Mouse (Mus musculus) gonadal fat pad, adult 2 months (tissue): ENCODE measurements at regions not wholly inside any gene's neighbourhood (a gene's known extent, or its start where the extent isn't known, plus 50 kb on each side); places are given as distances from the start of the nearest gene placed in this dataset.

Source experiments
- DNase-seq: peaks from one replicate; pipeline ENCODE4 v3.0.0-alpha.2; 2012; ENCODE audit warnings: low read depth

- DNase-seq, result no peak
These were observed 175.9 kb downstream of the Bcl2l11 start for GRCm38 (mm10) chr2:128301709-128302108.

DNA sequence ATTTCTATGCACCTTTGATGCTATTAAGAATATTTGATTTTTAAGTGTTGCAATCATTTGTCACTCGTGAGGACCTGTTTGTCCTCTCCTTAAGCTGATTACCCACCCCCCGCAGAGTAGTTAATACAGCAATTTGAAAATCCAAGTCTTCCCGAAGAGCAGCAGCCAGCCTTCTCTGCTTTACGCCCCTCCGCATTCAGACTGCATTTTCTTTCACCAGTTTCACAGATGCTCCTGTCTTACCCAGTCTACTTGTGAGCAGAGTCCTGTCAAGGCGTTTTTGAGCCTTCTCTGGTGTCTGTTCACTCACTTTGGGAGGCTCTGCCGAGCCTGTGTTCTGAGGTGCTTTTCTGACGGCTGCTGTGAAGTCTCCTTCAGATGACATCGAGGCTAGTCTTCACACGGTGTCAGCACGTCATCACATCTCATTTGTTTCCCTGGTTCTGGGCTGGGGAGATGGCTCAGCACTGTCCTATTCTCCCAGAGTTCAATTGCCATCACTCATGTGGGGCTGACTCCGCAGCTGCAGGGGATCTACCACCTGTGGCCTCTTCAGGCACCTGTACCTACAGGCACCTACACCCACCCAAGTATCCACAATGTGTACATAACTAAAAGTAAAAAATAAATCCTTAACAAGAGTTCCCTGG lies 178.3 kb downstream of the Bcl2l11 start:
- no peak for DNase-seq

GRCm38 (mm10) chr2:128306693-128307092 lies 180.9 kb downstream of the Bcl2l11 start:
- DNase-seq, result no peak

- no peak for DNase-seq
These were observed 183.7 kb downstream of the Bcl2l11 start for GRCm38 (mm10) chr2:128309541-128310030.

DNA sequence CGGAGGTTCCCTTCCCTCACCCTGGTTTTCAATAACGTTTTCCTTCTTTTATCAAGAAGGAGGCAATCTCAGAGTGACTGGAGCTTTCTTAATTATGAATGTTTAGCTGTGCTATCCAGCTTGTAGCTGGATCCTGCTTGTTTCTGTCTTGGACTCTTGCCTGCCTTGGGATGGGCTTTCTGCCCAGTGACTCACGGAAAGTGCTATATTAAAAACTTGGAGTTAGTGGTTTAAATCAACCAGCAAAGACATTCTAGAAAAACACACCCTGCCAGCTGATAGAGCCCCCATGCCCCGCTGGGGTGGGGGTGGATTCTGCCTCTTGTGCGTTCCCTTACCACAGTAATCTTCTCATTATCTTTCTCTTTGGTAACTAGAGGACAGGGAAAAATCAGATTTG lies 184.2 kb downstream of the Bcl2l11 start:
- no peak for DNase-seq

DNA sequence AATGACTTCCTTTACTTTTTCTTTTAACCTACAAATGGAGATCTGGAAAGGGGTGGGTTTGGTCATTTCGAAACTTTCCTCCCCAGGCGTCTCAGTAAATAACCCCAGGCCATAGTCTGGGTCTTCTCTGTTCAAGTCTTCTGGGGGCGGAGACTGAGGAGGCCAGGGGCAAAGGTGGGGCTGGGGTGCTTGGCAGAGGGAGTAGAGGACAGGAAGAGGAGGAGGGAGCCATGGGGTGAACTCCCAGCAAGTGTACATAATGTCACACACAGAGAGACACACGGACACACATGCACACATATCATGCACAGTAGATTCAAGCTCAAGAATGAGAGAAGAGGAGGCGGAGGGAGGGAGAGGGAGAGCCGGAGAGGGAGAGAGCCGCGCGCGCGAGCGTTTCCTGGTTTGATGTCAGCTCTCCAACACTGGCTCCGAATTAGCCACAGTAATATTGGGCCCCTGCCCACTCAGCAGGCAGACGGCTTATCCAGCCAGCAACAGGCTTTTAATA lies 186.3 kb downstream of the Bcl2l11 start:
- no peak for DNase-seq

GRCm38 (mm10) chr2:128312659-128313581 lies 187.1 kb downstream of the Bcl2l11 start:
- no peak for DNase-seq

- DNase-seq, result no peak
These were observed 187.7 kb downstream of the Bcl2l11 start for GRCm38 (mm10) chr2:128313582-128313918.

- DNase-seq, result no peak
These were observed 188.1 kb downstream of the Bcl2l11 start for GRCm38 (mm10) chr2:128313948-128314347.

DNA sequence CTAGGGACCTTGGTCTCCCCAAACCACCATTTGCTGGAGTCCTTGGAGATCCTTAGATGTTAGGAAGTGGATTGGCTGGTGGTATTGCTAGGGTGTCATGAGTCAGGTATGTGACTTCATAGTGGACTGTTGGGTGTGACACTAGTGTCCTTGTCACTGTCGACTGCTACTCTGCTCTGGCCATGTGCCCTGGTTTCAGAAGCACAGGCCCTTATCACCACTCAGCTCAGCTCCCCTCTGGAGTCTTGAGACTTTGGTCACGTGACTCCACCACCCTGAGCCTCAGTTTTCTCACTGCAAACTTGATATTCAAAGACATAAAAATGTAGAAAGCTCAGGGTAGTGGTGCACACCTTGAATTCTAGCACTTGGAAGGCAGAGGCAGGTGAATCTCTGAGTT lies 190.7 kb downstream of the Bcl2l11 start:
- no peak for DNase-seq

DNA sequence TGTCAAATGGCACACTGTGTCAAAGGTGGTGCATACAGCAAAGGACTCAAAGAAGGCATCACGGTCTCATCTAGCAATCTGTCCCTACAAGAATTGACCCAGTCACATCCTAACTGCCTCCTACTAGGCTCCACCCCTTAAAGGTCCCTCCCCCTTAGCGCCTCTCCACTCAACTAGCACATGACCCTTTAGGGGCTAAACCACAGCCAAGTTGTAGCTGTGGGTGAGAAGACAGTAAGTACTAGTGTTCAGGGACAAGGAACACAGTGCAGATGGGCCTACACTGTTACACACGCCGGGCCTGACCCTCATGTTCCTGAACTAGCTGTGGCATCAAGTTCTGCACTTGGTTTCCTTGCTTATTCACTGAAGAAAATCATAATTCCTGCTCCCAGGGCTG lies 192.4 kb downstream of the Bcl2l11 start:
- DNase-seq, result no peak

DNA sequence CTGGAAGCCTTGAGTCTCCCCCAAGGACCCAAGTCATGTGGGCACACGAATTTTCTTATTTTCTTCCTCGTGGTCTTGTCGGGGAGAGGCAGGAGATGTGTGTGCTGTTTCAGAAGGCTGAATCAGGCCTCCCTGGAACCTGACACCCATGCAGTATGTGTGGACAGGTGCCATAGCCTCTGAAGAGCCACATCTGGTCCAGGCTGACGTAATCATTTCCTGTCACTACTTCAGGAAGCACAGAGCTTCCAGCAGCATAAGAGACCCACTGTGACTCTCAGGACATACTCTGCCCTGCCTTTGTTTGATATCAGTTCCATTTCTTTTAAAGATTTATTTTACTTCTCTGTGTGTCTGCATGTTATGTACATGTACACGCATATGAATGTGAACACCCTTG lies 193.1 kb downstream of the Bcl2l11 start:
- no peak for DNase-seq

GRCm38 (mm10) chr2:128321475-128321874 lies 195.6 kb downstream of the Bcl2l11 start:
- no peak for DNase-seq

GRCm38 (mm10) chr2:128324256-128325096 lies 198.6 kb downstream of the Bcl2l11 start:
- no peak for DNase-seq

DNA sequence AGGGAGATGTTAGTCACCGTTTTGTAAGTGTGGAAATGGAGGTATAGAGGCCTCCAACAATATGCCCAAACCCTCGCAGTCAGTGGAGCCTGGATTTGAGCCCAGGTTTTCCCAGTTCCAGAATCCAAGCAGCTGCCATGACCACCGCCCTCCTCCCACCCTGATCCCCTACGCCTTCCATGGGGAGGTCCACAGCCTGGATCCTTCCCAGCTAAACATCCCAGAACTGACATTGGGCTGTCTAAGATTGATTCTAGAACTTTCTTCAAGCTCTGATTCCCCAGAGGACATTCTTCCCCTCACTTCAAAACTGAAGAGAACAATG lies 199.2 kb downstream of the Bcl2l11 start:
- no peak for DNase-seq

DNA sequence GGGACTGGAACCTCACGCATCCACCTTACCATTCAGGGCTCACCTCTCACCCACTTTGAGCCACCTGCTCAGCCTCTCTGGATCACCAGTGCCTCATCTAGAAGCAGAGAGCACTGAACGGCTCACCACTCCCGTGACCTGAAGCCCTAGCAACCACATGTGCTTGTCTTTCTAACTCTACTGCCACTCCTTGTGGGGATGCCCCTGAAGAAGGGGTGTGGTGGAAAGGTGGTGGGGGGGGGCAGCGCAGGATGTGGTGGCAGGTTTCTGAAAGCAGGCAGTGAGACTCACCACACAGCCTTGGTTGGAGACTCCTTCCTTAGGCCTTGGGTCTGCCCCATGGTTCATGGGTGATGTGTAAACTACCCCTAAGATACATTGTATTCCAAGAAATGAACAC lies 199.6 kb downstream of the Bcl2l11 start:
- DNase-seq, result no peak

GRCm38 (mm10) chr2:128330833-128331232 lies 205.0 kb downstream of the Bcl2l11 start:
- no peak for DNase-seq

GRCm38 (mm10) chr2:128331275-128331674 lies 205.4 kb downstream of the Bcl2l11 start:
- no peak for DNase-seq

- no peak for DNase-seq
These were observed 205.8 kb downstream of the Bcl2l11 start for GRCm38 (mm10) chr2:128331681-128332080.

GRCm38 (mm10) chr2:128333401-128334142 lies 207.7 kb downstream of the Bcl2l11 start:
- no peak for DNase-seq

- DNase-seq, result no peak
These were observed 208.3 kb downstream of the Bcl2l11 start for GRCm38 (mm10) chr2:128334143-128334470.
